Mouse (Mus musculus) 416B (cell line): ENCODE data around the gene Aup1.
A peak's percentile ranks its signal among the peaks of the same experiment; 100 is the strongest.

Source experiments
- DNase-seq: peaks from one replicate; pipeline ENCODE4 v3.0.0; 2011; ENCODE audit warnings: low read depth

The Aup1 gene

DNA sequence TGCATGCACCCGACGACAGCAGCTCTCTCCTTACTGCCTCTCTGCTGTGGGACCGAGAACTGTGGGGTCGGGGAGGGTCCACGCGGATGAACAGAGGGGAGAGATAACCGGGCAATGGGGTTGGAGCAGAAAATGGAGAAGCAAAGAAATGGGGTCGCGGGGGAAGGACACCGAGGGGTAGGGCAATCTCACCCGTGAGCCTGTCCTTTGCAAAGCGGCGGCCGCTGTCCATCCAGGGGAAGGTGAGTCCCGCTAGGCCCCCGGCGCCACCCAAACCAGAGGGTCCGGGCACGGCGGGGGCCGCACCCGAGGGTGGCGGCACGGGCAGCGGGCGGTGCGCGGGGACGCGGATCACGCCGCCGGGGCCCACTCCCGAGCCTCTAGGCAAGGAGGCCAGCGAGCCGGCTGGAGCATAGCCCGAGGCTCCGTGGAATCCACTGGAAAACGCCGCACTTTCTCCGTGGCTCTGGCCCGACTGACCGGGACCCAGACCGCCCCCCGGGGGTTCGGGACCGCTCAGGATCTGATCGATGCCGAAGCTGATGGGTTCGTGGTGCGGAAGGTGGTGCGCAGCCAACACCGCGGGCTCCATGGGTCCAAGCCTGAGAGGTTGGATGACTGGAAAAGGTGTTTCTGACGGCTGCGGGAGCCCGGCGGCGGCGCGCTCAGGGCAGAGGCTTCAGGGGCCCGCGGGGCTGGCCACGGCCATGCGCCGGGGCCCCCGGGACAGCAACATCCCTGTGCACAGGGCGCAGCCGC, 15.3 kb downstream of the Aup1 start:
- DNase-seq = no peak

DNA sequence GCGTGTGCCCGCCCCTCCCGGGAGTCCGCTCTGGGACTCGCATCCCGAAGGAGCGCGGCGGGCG, 15.8 kb downstream of the Aup1 start, which contains the start of gene Tlx2:
TSS of gene Tlx2 (minus strand) at position 47 of the 64 bp plus-strand sequence.
- DNase-seq = no peak

DNA sequence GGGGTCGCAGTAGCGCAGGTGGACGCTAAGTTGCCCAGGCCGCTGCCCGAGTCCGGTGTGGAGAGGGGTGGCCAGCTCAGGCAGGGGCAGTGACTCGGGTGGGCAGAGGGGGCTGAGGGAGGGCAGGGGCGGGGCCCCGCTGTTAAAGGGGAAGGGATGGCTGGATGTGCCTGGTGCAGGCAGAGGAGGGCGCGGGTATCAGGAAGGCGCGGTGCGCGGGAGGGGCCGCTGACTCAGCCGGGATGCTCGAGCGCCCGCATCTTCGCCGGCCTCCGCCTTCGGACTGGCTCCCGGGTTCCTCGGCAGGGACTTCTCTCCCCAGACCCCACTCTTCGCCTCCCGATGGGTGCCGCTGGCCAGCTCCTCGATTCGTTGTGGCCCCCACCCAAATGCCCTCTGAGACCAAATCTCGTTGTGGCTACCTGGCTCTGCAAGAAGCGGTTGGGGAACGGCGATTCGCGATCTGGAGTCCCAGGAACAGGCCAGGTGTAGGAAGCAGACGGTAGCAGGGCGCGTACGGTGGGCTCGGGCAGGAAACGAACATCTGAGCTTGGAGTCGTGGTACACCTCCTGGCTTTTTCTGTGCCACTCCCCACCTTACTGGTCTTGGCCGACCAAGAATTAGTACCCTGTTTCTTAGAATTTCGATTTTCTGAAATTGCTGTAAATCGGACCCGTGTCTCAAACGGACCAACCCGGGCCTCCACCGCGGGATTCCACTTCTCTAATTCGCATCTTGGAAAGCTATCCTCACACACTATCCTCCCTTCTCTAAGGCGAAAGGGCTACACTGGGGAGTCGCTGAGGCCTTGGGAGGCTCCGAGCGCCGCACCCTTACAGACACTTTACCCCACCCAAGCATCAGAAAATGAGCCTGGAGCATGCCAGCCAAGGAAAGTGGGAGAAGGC, 16.2 kb downstream of the Aup1 start:
- no peak for DNase-seq

DNA sequence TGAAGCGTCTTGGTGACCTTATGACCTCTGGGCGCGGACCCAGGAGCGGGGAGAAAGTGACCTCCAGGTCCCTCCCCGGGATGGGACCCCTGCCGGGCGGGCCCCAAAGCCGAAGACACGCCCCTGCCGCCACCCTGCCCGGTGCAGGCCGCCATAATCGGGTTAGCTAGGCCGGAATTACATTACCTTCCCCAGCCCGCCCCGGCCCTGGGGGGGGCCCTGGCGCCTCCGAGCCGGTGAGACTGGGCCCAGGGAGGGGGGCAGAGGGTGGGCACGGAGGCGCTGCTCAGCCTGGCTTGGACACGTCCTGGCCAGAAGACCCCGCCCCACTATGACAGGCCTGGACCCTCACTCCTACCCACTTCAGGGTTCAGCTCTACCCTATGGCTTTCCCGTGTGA, 16.9 kb downstream of the Aup1 start:
- no peak for DNase-seq

DNA sequence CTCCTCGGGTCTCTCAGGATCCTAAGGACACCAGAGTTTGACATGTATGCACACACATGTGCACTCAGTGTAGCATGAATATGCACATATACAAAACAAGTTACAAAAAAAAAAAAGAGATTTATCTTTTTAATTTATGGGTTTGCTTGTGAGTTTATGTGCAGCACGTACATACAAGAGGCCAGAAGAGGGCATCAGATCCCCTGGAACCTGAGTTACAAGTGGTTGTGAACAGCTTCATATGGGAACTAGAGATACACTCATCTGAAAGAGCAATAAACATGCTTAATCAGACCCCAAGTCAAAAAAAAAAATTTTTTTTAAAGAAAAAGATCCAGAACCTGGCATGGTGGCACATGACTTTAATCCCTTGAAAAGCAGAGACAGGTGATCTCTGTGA, 20.7 kb downstream of the Aup1 start:
- peak; percentile 72 for DNase-seq

DNA sequence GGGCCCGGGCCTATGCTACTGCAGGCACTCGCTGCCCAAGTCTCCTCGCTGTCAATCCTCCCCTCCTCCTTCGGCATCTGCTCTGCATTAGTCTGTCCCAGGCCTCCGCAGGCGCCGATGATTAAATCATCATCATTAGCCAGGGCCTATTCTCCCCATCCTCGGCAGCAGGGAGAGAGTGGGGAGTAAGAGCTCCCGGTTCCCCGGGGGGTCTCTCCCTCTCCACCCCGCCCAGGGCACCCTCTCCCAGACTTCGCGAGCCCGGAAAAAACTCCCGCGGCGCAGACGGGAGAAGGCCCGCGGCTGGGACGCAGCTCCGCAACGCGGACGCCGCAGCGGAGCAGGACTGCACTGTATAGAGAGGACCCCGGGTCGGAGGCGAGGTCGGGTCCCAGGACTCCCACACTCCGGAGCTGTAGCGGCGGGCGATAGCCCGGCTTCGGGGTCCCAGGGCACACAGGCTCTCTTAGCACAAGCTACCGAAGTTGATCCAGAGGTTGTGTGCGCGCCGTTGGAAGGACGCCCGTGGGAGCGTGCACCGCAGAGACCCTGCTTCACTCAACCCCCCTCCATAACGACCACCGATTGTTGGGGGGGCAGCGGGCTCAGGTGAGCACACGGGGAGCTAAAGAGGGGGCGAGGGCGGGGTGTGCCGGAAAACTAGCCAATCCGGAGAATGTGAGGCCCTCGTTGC, 23.5 kb downstream of the Aup1 start, which contains the start of gene Pcgf1:
TSS of gene Pcgf1 (plus strand) at position 240 of the 694 bp plus-strand sequence.
- peak; percentile 31 for DNase-seq

DNA sequence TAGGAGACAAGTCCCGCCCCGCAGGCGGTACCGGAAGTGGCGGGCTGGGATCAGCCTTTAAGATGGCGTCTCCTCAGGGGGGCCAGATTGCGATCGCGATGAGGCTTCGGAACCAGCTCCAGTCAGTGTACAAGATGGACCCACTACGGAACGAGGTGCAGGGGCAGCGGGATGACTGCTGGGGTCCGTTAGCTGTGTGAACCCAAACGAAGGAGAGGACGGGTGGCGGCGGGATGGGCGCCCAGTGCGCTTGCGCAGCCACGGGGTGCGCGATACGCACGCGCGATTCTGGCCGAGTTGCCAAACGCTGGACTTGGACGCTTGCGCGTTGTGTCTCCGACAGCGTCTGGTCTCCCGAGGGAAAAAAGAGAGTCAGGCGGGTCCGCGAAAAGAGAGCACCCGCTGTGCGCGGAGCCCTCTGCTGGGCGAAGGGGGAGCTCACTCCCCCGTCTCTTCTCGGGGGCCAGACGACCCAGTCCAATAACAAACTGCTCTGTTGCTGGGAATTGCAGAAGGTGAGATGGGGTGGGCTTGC, 24.1 kb downstream of the Aup1 start:
- DNase-seq = peak; percentile 97

DNA sequence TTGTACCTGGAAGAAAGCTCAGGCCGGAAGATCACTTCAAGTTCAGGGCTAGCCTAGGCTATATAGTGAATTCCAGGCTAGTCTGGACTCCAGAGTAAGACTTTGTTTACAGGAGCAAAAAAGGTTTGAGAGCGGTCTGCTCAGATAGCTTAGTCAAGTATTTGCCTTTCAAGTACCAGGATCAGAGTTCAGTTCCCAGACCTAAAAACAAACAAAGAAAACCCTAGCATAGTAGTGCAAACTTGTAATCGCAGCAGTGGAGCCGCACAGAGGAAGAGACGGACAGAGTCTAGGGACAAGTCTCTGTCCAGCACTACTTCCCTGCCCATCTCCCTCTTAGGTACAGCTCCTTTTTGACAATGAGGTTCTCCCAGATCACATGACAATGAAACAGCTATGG, 25.9 kb downstream of the Aup1 start:
- no peak for DNase-seq

DNA sequence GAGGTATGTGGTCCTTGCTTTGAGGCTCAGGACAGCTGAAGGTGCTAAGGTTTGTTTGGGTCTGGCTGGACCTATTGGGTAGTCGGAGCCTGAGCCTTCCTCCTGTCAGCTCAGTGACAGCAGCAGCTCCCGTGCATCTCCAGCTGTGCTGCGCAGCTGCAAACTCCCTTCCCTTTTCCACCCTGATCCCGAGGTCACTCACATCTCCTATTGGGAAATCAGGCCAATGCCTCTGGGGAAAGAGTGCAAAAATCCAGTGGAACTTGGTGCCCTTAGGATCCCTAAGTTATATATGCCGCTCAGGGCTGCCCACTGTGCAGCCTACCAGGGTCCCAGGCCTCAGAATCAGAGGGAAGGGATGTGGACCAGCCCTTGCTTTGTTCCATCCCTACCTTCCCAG, 29.2 kb downstream of the Aup1 start:
- no peak for DNase-seq

DNA sequence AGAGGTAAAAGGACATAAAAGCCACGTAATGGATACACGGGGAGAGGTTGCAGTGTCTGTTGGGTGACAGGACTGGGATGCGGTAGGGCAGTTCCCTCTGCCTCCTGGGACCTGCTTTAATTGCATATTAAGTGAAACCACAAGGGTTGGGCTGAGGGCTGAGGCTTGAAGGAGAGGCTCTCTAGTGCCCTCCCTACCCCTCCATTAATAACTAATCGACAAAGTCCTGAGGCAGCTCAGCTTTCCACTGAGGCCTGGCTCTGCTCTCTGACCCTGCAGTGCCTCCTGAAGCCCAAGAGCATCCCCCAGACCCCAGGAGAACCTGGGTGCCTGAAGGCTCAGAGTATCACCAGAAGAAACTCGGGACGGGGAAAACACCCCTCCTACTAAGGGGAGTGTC, 30.2 kb downstream of the Aup1 start:
- DNase-seq = no peak

DNA sequence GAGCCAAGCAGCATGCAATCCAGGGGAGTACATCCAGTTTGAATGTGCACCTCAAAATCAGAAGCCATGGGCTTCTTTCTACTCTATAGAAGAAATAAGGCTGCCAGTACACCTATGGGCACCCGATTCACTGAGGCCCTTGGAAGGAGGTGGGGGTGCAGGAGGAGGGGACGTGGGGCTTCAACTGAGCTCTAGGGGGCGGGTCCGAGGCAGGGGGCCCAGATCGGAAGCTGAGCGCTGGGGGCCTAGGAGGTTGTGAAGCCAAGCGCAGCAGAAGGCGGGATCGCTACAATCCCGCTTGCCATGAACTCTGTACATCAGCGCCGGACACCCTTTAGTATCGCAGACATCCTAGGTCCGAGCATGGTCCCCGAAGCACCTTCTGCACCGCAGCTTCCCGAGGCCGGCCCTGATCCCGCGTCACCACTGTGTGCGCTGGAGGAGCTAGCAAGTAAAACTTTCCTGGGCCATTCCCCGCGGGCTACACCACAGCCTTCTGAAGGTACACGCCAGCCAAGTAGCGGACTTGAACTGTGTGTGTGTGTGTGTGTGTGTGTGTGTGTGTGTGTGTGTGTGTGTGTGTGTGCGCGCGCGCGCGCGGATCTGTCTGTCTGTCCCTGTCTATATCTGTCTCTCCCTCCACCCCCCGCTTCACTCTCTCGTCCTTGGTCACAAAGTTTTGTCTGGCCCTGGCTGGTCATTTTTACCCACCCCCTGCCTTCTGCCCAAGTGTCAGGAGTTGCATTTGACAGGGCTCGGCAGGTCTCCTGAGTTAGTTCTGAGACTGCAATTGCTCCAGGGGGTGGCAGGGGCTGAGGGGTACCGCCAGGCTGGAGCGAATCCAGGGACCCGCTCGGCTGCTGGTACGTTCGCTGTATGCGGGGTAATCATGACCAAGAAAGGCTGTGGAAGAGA, 32.1 kb downstream of the Aup1 start, which contains the start of gene Lbx2:
TSS of gene Lbx2 (plus strand) at position 247 of the 915 bp plus-strand sequence.
- DNase-seq = no peak

DNA sequence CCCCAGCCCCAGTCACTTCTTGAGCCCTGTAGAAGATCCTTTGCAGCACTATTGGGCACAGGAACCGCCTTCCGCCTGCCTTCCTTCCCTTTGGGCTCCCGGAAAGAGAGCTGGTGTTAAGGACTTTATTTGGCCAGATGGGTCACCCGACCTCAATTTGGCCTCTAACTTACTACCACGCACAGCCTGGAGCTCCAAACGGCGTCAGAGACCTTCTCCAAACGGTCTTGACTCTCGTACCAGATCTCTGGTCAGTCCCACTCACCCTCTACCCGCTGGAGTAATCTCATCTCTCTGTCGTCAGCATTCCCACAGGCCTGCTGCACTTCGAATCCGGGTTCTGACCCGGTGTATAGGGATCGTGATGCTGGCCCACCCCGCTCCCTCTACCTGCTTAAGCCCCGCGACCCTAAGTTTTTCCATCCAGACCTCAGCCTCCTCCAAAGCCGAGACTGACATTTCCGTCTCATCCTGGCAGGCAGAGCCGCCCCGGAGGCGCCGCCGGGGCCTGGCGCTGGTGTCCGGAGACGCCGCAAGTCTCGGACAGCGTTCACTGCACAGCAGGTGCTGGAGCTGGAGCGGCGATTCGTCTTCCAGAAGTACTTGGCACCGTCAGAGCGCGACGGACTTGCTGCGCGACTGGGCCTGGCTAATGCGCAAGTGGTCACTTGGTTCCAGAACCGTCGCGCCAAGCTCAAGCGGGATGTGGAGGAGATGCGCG, 33.0 kb downstream of the Aup1 start:
- no peak for DNase-seq

DNA sequence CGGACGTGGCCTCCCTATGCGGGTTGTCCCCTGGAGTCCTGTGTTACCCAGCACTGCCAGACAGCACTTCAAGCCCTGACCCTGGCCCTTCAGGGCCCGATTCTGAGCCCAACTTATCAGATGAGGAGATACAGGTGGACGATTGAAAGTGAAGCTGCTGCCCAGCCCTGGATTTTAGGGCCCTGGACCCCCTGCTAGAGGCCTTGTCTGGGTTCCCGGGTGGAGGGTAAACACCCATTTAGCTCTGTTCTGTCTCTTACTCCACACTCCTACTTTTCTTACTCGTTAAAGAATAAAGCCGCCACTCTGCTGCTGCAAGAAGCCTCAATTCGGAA, 33.6 kb downstream of the Aup1 start:
- no peak for DNase-seq

DNA sequence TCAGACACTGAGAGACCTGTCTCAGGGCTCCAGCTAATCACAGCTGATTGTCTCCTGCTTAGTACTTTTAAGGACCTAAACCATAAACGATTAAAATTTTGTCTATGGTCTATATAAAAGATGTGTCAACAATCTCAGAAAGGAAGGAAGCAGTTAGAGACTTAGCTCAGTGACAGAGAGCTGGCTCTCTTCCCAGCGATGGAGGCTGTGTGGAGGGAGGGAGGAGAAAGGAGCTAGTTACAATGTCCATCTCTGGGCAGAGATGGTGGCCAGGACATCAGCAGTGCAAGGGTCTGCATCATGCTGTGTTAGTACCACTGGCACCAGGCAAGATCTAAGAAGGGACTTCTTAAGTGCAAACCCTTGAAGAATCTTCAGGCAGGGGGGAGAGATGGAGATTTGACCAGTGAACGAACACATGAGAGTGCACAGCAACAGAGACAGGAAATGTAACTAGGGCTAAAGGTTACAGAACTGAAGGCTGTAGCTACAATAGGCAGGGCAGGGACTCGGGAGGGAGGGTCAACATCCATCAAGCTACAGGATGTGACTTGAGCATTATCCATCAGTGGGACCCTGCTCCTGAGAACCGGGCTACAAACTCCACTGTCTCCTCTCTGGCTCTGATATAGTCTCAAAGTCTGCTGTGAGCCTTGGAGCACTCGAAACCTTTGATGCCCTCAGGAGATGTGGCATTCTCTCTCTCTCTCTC, 38.3 kb downstream of the Aup1 start:
- peak; percentile 26 for DNase-seq

DNA sequence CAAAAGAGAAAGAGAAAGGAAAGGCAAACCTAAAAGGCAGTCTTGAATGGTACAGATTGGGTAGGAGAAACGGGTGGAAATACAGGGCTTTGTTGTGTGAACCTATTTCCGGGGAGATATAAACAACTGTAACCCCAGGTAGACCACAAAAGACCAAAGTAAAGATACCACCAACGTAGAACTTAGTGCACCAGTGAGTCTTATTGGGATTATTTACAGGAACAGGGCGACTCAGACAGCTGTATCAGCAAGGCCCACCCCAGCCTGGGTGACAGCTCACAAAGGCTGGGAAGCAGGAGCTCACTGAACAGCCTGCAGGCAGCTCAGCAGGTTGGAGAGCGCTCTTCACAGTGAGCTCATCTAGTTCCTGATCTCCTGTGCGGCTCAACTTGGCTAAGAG, 41.6 kb downstream of the Aup1 start:
- no peak for DNase-seq

DNA sequence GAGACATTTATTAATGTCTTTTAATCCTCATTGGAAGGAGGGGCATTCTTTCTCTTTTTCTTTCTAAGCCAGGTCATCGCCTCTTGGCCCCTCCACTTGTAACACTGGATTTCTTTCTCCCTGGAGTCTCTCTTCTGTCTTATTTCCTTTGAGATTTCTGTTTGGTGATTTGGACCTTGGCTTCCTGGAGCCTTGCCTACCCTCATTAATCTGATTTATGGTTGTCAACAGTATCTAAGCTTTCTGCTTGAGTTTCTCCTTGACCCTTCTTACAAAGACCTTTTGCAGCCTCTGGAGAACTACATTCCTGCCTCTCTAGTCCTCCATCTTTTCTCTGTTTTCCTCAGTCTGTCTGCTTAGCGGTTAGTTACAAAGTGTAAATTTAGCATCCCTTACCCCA, 44.1 kb downstream of the Aup1 start:
- no peak for DNase-seq

DNA sequence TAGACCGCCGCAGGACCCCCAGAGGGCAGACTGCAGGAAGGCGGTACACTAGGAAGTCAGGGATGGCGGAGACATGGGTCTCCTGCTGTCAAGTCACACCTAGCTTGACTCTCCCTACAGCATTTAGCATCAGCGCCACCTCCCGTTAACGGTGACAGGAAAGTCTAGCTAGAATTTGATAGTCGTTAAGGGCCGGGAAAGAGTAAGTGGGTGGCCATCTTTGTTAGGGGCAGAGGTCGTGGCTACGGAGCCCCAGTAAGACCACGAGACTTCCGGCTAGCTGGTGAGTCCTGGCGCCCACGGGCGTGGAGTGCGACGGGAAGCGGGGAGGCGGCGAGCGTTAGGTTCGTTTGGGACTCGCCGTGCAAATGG, 47.0 kb downstream of the Aup1 start, which contains the start of the genes Ccdc142 and Gm42688:
TSS of gene Ccdc142 (plus strand) at position 286 of the 372 bp plus-strand sequence.
TSS of gene Gm42688 (plus strand) at position 302 of the 372 bp plus-strand sequence.
- DNase-seq = peak; percentile 96

DNA sequence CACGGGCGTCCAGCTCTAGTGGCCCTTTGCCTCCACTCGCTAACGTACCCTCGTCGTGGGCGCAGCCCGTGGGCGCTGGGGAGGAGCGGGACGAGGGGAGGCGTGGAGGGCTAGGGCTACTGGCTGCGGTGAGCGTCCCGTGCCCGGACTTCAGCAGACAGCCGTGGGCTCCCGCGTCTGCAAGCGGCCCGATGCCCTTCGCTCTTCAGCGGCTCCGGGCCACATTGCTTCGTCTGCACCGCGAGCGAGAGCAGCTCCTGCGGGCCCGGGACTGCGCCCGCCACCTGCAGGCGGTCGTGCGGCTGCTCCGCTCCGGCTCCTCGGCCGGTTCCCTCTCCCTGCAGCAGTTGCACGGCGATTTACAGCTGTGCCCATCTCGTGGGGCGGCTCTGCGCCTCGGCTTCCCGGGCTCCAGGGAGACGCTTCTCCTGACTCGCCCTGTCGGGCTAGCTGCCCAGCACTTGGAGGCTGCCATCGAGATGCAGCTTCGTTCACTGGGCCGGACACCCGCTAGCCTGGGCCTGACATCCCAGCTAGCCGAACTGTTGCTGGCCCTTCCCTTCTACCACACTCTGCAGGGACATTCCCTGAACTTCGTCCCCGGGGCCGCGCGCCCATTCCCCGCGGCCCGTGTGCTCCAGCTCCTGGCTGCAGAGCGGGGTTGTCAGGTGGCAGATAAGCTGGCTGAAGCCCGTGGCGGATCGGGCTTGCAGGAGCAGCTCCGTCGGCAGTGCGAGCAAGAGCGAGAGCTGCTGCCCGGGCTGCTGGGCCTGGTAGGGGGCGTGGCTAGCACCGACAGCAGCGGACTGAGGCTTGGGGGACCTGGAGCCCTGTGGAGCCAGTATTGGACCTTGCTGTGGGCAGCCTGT, 47.6 kb downstream of the Aup1 start:
- DNase-seq = peak; percentile 67

DNA sequence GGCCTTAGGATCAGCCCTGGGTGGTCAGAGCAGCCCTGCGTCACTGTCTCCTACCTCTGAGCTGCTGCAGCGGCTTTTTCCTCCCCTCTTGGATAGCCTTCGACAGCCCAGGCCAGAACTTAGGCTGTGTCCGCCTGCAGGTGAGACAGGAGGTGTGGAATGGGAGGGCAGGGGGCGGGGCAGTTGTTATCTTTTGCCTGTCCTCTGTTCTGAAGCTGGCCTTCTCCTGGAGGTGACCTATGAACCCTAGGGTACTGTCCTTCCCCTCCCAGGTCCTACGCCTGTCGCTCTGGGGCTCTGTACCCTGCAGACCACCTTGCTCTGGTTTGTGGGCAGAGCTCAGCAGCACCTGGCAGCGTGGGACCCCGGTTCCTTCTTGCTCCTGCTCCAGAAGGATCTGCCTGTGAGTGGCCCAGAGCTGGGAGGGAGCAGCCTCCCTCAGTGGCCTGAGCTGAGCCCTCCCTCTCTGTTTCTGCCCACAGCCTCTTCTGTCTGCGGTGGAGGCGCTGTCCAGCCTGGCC, 48.9 kb downstream of the Aup1 start:
- no peak for DNase-seq
